Mouse (Mus musculus) lung, embryonic 16.5 days (tissue): Measurements from ENCODE around the gene Tnik. TPM values are rescaled to one million over a fixed set of nuclear protein-coding genes. Genes with fewer than 3 reads are reported as not detected.

Experiments
- ATAC-seq: fragments of 200-750 bp; cut with Nextera tagmentation; 2 replicates; pipeline ENCODE4 v1.8.0; 2017; ENCODE audit warnings: low read depth, mild to moderate bottlenecking, moderate library complexity
- H3K27ac ChIP-seq: fragments of 300-500 bp; sonication (generic); 2 replicates; pipeline ENCODE4 v1.5.1; 2014; ENCODE audit warnings: mild to moderate bottlenecking, control low read depth, low read length
- H3K27me3 ChIP-seq: fragments of 300-500 bp; sonication (generic); 2 replicates; pipeline ENCODE4 v1.6.1; 2014; ENCODE audit warnings: low read depth, low read length, mixed read lengths; ENCODE audit not compliant: control insufficient read depth, insufficient read depth
- H3K36me3 ChIP-seq: fragments of 300-500 bp; sonication (generic); 2 replicates; pipeline ENCODE4 v1.6.1; 2014; ENCODE audit warnings: low read length; ENCODE audit not compliant: control insufficient read depth, insufficient read depth
- H3K4me1 ChIP-seq: fragments of 300-500 bp; sonication (generic); replicated peaks from 2 replicates; pipeline ENCODE4 v1.6.1; 2014; ENCODE audit warnings: low read length, mixed read lengths; ENCODE audit not compliant: control insufficient read depth, insufficient read depth
- H3K4me2 ChIP-seq: fragments of 300-500 bp; sonication (generic); 2 replicates; pipeline ENCODE4 v1.6.1; 2014; ENCODE audit warnings: low read depth, low read length, control low read depth
- H3K4me3 ChIP-seq: fragments of 300-500 bp; sonication (generic); 2 replicates; pipeline ENCODE4 v1.5.1; 2014; ENCODE audit warnings: mild to moderate bottlenecking, low read length, control low read depth
- H3K9ac ChIP-seq: fragments of 300-500 bp; sonication (generic); 2 replicates; pipeline ENCODE4 v1.6.1; 2014; ENCODE audit warnings: low read length, control low read depth
- H3K9me3 ChIP-seq: fragments of 300-500 bp; sonication (generic); 2 replicates; pipeline ENCODE4 v1.6.1; 2016; ENCODE audit warnings: low read length; ENCODE audit not compliant: control insufficient read depth
- WGBS: fragments of 180-500 bp; shearing (Covaris S2); extraction: QIAGEN DNeasy Blood & Tissue Kit; methylation state at CpG from one replicate; pipeline ENCODE4 v1.1.7; 2014; 5-methylcytosine and 5-hydroxymethylcytosine counted together
- polyA plus RNA-seq: library from polyadenylated mRNA; unstranded; fragments of >200 nt; fragmentation: Nextera tagmentation; extraction: Ambion mirVana; gene quantifications from 2 replicates; pipeline ENCODE4 v1.2.1, GENCODE M21; 2015

Gene Tnik
- polyA plus RNA-seq, 1 experiment from 2014 or later: 10.4 TPM

- Histone ChIP-seq H3K27ac (no peak overlapping the region), H3K9me3 (no peaks in the 10 kb centered on the region), H3K36me3 (no peaks in the 10 kb centered on the region), H3K4me1 (peaks cover 10% of the 10 kb centered on the region; the same call in 1 of the 2 replicates), H3K4me3 (no peak overlapping the region), H3K9ac (no peak overlapping the region), H3K27me3 (no peaks in the 10 kb centered on the region), H3K4me2 (no peak overlapping the region)
- 47% methylated on average over 10 of the region's 10 CpGs for WGBS
- ATAC-seq: no peak
Measured at GRCm38 (mm10) chr3:28547965-28548730, 285.1 kb downstream of the Tnik start.

- no peak overlapping the region for H3K4me2 ChIP-seq
- no peaks in the 10 kb centered on the region for H3K27me3 ChIP-seq
- no peaks in the 10 kb centered on the region for H3K36me3 ChIP-seq
- H3K9ac ChIP-seq: no peak overlapping the region
- H3K4me3 ChIP-seq: no peak overlapping the region
- no peaks in the 10 kb centered on the region for H3K9me3 ChIP-seq
- WGBS: 34% methylated on average over 6 of the region's 6 CpGs
- ATAC-seq: no peak
- 0 out of 2 replicates have a peak overlapping the region, but pooled peaks have one; percentile 32 for H3K27ac ChIP-seq
- H3K4me1 ChIP-seq: peaks cover 10% of the 10 kb centered on the region; the same call in 1 of the 2 replicates
Measured at GRCm38 (mm10) chr3:28549391-28549790, 286.4 kb downstream of the Tnik start.

- Histone ChIP-seq H3K27ac (peak overlapping the region; percentile 22; the same call in 1 of the 2 replicates), H3K27me3 (no peaks in the 10 kb centered on the region), H3K9ac (no peak overlapping the region), H3K4me1 (peaks cover 17% of the 10 kb centered on the region; the same call in 1 of the 2 replicates), H3K36me3 (no peaks in the 10 kb centered on the region), H3K4me3 (no peak overlapping the region), H3K9me3 (no peaks in the 10 kb centered on the region), H3K4me2 (no peak overlapping the region)
- 47% methylated on average over 6 of the region's 6 CpGs for WGBS
- ATAC-seq: peak; percentile 72
Measured at GRCm38 (mm10) chr3:28550497-28551093, 287.6 kb downstream of the Tnik start.

- Histone ChIP-seq H3K9me3 (no peaks in the 10 kb centered on the region), H3K27ac (no peak overlapping the region), H3K9ac (no peak overlapping the region), H3K4me1 (peaks cover 20% of the 10 kb centered on the region; the same call in 1 of the 2 replicates), H3K4me2 (no peak overlapping the region), H3K36me3 (no peaks in the 10 kb centered on the region), H3K27me3 (no peaks in the 10 kb centered on the region), H3K4me3 (no peak overlapping the region)
- no peak for ATAC-seq
- WGBS: 37% methylated on average over 1 of the region's 1 CpGs
Measured at GRCm38 (mm10) chr3:28551756-28552155, 288.7 kb downstream of the Tnik start.

GRCm38 (mm10) chr3:28554934-28555333 lies 291.9 kb downstream of the Tnik start:
- no peaks in the 10 kb centered on the region for H3K36me3 ChIP-seq
- ATAC-seq: no peak
- peaks cover 23% of the 10 kb centered on the region for H3K4me1 ChIP-seq
- no peak overlapping the region for H3K9ac ChIP-seq
- no peaks in the 10 kb centered on the region for H3K9me3 ChIP-seq
- no peak overlapping the region for H3K4me3 ChIP-seq
- H3K27ac ChIP-seq: no peak overlapping the region
- 70% methylated on average over 9 of the region's 9 CpGs for WGBS
- no peaks in the 10 kb centered on the region for H3K27me3 ChIP-seq
- H3K4me2 ChIP-seq: no peak overlapping the region

GRCm38 (mm10) chr3:28555795-28556570 lies 293.0 kb downstream of the Tnik start:
- Histone ChIP-seq H3K9ac (no peak overlapping the region), H3K4me2 (no peak overlapping the region), H3K4me3 (no peak overlapping the region), H3K4me1 (peaks cover 19% of the 10 kb centered on the region), H3K36me3 (no peaks in the 10 kb centered on the region), H3K27me3 (no peaks in the 10 kb centered on the region), H3K9me3 (no peaks in the 10 kb centered on the region), H3K27ac (no peak overlapping the region)
- ATAC-seq: peak; percentile 32; the same call in 1 of the 2 replicates
- WGBS: 27% methylated on average over 7 of the region's 7 CpGs

GRCm38 (mm10) chr3:28558328-28558871 lies 295.4 kb downstream of the Tnik start:
- H3K9ac ChIP-seq: no peak overlapping the region
- 32% methylated on average over 4 of the region's 4 CpGs for WGBS
- peaks cover 18% of the 10 kb centered on the region for H3K4me1 ChIP-seq
- H3K4me2 ChIP-seq: no peak overlapping the region
- ATAC-seq: peak; percentile 41
- no peaks in the 10 kb centered on the region for H3K9me3 ChIP-seq
- H3K36me3 ChIP-seq: no peaks in the 10 kb centered on the region
- H3K27me3 ChIP-seq: no peaks in the 10 kb centered on the region
- no peak overlapping the region for H3K27ac ChIP-seq
- no peak overlapping the region for H3K4me3 ChIP-seq

GRCm38 (mm10) chr3:28561408-28561807 lies 298.4 kb downstream of the Tnik start:
- Histone ChIP-seq H3K4me1 (peaks cover 7% of the 10 kb centered on the region), H3K9ac (no peak overlapping the region), H3K27ac (no peak overlapping the region), H3K36me3 (no peaks in the 10 kb centered on the region; the same call in 1 of the 2 replicates), H3K27me3 (no peaks in the 10 kb centered on the region), H3K4me3 (no peak overlapping the region), H3K4me2 (no peak overlapping the region), H3K9me3 (no peaks in the 10 kb centered on the region)
- no peak for ATAC-seq
- WGBS: 42% methylated on average over 4 of the region's 4 CpGs
